Mouse (Mus musculus) lung, postnatal 0 days (tissue): ENCODE results near the gene Gmds. TPM values are rescaled to one million over a fixed set of nuclear protein-coding genes. Genes with fewer than 3 reads are reported as not detected.

ENCODE experiments used
- ATAC-seq: fragments of 200-750 bp; cut with Nextera tagmentation; 2 replicates; pipeline ENCODE4 v1.8.0; 2017; ENCODE audit warnings: moderate library complexity
- DNase-seq: peaks from one replicate; pipeline ENCODE4 v3.0.0-alpha.2; 2016; ENCODE audit warnings: low spot score
- H3K27ac ChIP-seq: fragments of 300-500 bp; sonication (generic); 2 replicates; pipeline ENCODE4 v1.5.1; 2014; ENCODE audit warnings: antibody characterized with exemption, mild to moderate bottlenecking, low read length, mixed read lengths
- H3K27me3 ChIP-seq: fragments of 300-500 bp; sonication (generic); replicated peaks from 2 replicates; pipeline ENCODE4 v1.6.1; 2014; ENCODE audit warnings: low read length, mixed read lengths; ENCODE audit not compliant: insufficient read depth
- H3K36me3 ChIP-seq: fragments of 300-500 bp; sonication (generic); 2 replicates; pipeline ENCODE4 v1.6.1; 2014; ENCODE audit warnings: low read length, mixed read lengths; ENCODE audit not compliant: insufficient read depth
- H3K4me1 ChIP-seq: fragments of 300-500 bp; sonication (generic); 2 replicates; pipeline ENCODE4 v1.6.1; 2014; ENCODE audit warnings: antibody characterized with exemption, low read depth, low read length, mixed read lengths; ENCODE audit not compliant: insufficient read depth
- H3K4me2 ChIP-seq: fragments of 300-500 bp; sonication (generic); replicated peaks from 2 replicates; pipeline ENCODE4 v1.6.1; 2014; ENCODE audit warnings: low read depth, mild to moderate bottlenecking, low read length, moderate library complexity, mixed read lengths
- H3K4me3 ChIP-seq: fragments of 300-500 bp; sonication (generic); 2 replicates; pipeline ENCODE4 v1.5.1; 2014; ENCODE audit warnings: low read depth, low read length
- H3K9ac ChIP-seq: fragments of 300-500 bp; sonication (generic); replicated peaks from 2 replicates; pipeline ENCODE4 v1.6.1; 2014; ENCODE audit warnings: low read depth, mild to moderate bottlenecking
- H3K9me3 ChIP-seq: fragments of 300-500 bp; sonication (generic); 2 replicates; pipeline ENCODE4 v1.6.1; 2016; ENCODE audit warnings: low read length, mixed read lengths
- CTCF ChIP-seq: IDR thresholded peaks from 2 replicates; pipeline ENCODE4 v1.5.1; 2016; ENCODE audit warnings: antibody characterized with exemption, mild to moderate bottlenecking
- EP300 ChIP-seq: IDR thresholded peaks from 2 replicates; pipeline ENCODE4 v1.6.1; 2016; ENCODE audit warnings: antibody characterized with exemption, mild to moderate bottlenecking, control low read depth
- WGBS: fragments of 180-500 bp; shearing (Covaris S2); extraction: QIAGEN DNeasy Blood & Tissue Kit; methylation state at CpG from one replicate; pipeline ENCODE4 v1.1.7; 2014; 5-methylcytosine and 5-hydroxymethylcytosine counted together
- polyA plus RNA-seq: library from polyadenylated mRNA; unstranded; fragments of >200 nt; fragmentation: Nextera tagmentation; extraction: Ambion mirVana; gene quantifications from 2 replicates; pipeline ENCODE4 v1.2.1, GENCODE M21; 2015

Gene Gmds
- polyA plus RNA-seq, 1 experiment from 2014 or later: 13.4 TPM

DNA sequence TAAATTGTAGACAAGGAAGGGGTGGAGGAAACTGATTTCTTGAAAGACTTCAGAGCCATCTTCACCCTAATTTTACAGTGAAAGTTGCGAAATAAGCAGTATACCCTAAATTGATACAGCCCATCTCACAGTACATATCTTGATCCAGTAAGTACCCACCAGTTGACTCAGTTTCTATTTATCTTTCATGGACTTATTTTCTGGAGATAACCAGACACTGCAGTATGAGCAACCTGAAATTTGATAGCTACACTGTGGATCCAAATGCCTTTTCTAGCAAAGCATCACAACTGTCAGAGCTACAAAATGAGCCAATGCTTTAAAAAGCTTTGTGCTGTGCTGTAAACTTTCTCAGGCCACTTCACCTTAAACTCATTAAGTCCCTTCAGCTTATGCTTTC is 159.9 kb downstream of the Gmds start:
- Histone ChIP-seq H3K9me3 (no peaks in the 10 kb centered on the region), H3K36me3 (no peaks in the 10 kb centered on the region), H3K27me3 (no peaks in the 10 kb centered on the region), H3K4me2 (no peak overlapping the region), H3K27ac (no peak overlapping the region), H3K9ac (no peak overlapping the region), H3K4me1 (no peaks in the 10 kb centered on the region), H3K4me3 (no peak overlapping the region)
- DNase-seq: no peak
- ATAC-seq: no peak
- no peak for TF ChIP-seq EP300
- WGBS: 92% methylated on average over 1 of the region's 1 CpGs

DNA sequence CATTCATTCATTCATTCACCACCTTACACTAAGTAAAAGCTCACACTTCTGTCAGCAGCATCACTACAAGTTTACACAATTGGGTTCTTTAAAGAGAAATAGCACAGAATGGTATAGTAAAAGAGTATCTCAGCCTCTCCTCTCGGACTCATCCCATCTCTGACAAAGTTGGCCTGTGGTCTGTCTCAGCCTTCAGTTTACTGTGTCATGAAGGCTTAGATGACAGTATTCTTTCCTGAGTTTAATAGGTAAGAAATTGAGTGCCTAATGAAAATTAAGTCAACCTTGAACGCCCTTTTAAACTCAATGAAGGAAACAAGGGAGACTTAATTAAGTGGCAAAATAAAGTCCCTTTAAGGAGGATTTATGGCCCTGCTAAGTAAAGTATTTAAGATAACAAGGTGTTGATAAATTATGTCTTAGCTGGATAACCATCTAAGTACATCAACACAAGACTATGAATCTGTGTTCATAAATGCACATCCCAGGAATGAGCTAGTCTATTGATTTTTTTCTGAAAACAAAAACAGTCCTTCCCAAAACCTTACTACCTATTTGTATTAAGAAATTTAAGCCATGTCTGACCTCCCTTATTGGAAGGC is 160.6 kb downstream of the Gmds start:
- no peak for ATAC-seq
- Histone ChIP-seq H3K9me3 (no peaks in the 10 kb centered on the region), H3K4me3 (no peak overlapping the region), H3K27me3 (no peaks in the 10 kb centered on the region), H3K4me2 (no peak overlapping the region), H3K4me1 (no peaks in the 10 kb centered on the region), H3K27ac (no peak overlapping the region), H3K9ac (no peak overlapping the region), H3K36me3 (no peaks in the 10 kb centered on the region)
- WGBS: 85% methylated on average over 2 of the region's 2 CpGs
- no peak for DNase-seq
- TF ChIP-seq EP300: no peak
- no peak for TF ChIP-seq CTCF

DNA sequence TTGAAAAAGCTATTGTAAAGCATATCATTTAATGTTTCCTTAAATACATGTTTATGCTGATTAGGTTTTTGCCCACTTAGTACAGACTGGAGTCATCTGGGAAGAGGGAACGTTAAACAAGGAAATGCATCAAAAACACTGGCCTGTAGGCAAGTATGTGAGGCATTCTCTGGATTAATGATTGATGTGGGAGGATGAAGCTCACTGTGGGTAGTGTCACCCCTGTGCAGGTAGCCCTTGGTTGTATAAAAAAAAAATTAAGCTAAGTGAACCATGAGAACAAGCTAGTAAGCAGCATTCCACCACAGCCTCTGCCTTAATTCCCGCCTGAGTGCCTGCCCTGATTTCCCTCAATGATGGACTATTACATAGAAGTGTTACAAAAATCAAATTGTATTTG is 163.5 kb downstream of the Gmds start:
- TF ChIP-seq EP300: no peak
- no peak for TF ChIP-seq CTCF
- Histone ChIP-seq H3K27ac (no peak overlapping the region), H3K9ac (no peak overlapping the region), H3K4me3 (no peak overlapping the region), H3K36me3 (no peaks in the 10 kb centered on the region), H3K9me3 (no peaks in the 10 kb centered on the region), H3K4me2 (no peak overlapping the region), H3K27me3 (no peaks in the 10 kb centered on the region), H3K4me1 (no peaks in the 10 kb centered on the region)
- ATAC-seq: no peak
- WGBS: 72% methylated on average over 2 of the region's 2 CpGs
- DNase-seq: no peak

DNA sequence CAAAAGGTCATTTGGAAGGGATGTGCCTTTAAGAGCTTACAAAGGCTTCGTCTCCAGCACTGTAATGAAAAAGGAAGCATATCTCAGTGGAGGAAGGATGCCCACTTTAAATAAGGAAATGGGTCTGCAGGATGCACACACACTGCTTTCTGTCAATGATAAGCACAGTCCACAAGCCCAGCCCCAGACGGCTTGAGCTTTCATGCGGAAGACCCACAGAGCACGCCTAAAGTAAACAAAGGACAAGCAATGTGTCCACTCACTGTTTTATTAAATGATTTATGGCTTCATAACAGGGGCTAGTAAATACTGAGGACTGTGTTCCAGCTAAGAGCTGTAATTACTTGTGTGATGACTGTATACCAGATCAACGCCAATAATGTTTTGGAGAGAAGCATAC is 169.4 kb downstream of the Gmds start:
- DNase-seq (peak; percentile 78), ATAC-seq (peak; percentile 99)
- no peak overlapping the region for H3K9ac ChIP-seq
- TF ChIP-seq EP300 (peak; percentile 95), CTCF (no peak)
- no peaks in the 10 kb centered on the region for H3K9me3 ChIP-seq
- H3K36me3 ChIP-seq: no peaks in the 10 kb centered on the region
- no peak overlapping the region for H3K4me3 ChIP-seq
- no peaks in the 10 kb centered on the region for H3K4me1 ChIP-seq
- H3K4me2 ChIP-seq: no peak overlapping the region
- WGBS: 22% methylated on average over 5 of the region's 5 CpGs
- no peak overlapping the region for H3K27ac ChIP-seq
- no peaks in the 10 kb centered on the region for H3K27me3 ChIP-seq

DNA sequence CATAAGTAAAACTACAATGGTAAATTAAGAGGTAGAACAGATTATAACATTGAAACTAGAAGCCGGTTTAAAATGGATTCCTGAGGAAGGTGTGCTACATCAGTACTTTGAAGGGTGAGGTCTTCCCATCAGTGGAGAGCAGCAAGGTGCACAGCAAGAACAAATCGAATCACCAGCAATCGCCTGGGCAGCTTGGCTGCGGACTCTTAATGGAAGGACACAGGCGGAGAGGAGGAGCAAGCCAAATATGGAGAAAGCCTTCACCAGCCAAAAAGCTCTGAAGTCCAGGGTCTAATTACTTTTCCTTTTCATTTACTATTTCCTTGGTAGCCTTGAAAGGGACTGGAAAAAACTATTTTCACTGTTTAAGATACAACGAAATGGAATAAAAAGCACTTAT is 170.7 kb downstream of the Gmds start:
- no peak overlapping the region for H3K4me3 ChIP-seq
- 89% methylated on average over 6 of the region's 6 CpGs for WGBS
- no peak for ATAC-seq
- H3K27me3 ChIP-seq: no peaks in the 10 kb centered on the region
- no peaks in the 10 kb centered on the region for H3K36me3 ChIP-seq
- no peak overlapping the region for H3K9ac ChIP-seq
- no peaks in the 10 kb centered on the region for H3K9me3 ChIP-seq
- no peak for DNase-seq
- no peak overlapping the region for H3K27ac ChIP-seq
- no peaks in the 10 kb centered on the region for H3K4me1 ChIP-seq
- H3K4me2 ChIP-seq: no peak overlapping the region
- no peak for TF ChIP-seq CTCF
- TF ChIP-seq EP300: no peak

DNA sequence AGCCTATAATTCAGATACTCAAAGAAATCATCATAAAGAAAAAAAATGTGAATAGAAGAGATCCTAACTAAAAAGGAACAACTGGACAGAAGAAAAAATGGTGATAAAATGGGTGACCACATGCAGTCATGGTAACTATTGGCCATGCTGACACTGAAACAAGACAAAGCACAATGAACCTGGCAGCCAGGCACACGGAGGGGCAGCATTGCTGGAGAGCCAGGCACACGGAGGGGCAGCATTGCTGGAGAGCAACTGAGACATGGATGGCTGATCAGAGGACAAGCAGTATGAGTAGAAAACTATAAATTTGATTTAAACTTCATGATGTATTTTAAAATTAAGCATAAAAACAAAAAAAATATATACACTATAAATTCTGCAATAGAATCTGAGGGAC is 173.0 kb downstream of the Gmds start:
- Histone ChIP-seq H3K9ac (no peak overlapping the region), H3K4me2 (no peak overlapping the region), H3K9me3 (no peaks in the 10 kb centered on the region), H3K27me3 (no peaks in the 10 kb centered on the region), H3K36me3 (no peaks in the 10 kb centered on the region), H3K4me3 (no peak overlapping the region), H3K4me1 (no peaks in the 10 kb centered on the region), H3K27ac (no peak overlapping the region)
- ATAC-seq (no peak), DNase-seq (no peak)
- no peak for TF ChIP-seq EP300
- no peak for TF ChIP-seq CTCF
- WGBS: 87% methylated on average over 2 of the region's 2 CpGs

DNA sequence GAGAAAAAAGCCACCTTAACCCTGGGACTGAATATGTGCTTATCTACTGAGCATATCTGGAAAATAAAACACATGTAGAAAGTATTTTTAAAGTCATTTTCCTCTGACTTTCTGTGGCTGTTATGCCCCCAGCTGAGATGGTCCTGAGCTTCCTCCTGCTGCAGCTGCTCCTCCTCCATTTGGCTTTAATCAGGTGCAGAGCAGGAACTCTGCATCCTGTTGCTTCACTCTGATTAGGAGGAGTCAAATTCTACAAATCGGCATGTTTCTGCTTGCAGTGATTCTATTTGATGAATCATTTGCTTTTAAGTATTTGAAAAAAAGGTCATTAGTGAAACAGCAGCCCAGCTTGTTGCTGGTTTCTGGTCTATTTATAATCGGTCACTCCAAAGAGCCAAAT is 177.0 kb downstream of the Gmds start:
- H3K27ac ChIP-seq: no peak overlapping the region
- DNase-seq (no peak), ATAC-seq (no peak)
- H3K4me1 ChIP-seq: no peaks in the 10 kb centered on the region
- H3K27me3 ChIP-seq: no peaks in the 10 kb centered on the region
- no peak overlapping the region for H3K9ac ChIP-seq
- 47% methylated on average over 2 of the region's 2 CpGs for WGBS
- no peak overlapping the region for H3K4me2 ChIP-seq
- TF ChIP-seq EP300 (no peak), CTCF (no peak)
- no peaks in the 10 kb centered on the region for H3K36me3 ChIP-seq
- no peak overlapping the region for H3K4me3 ChIP-seq
- no peaks in the 10 kb centered on the region for H3K9me3 ChIP-seq
